ENCODE assay signal across 22 mouse cellular contexts in genomic region chr8:127577656-127578055, GRCm38 (mm10).
DNase-seq lines count a peak whose midpoint lies in the region; ATAC-seq lines count a peak whose summit lies in the region.
"Had no signal": no experiment of that assay in that cellular context is flagged by ENCODE, and none has a peak within 500 bp of the region (broad histone marks: within the 10 kb centered on the region; RNA-seq: fewer than 3 reads in every experiment).

No protein-coding gene starts in this region.

- H3K4me3 ChIP-seq in midbrain, embryonic 14.5 days (replicated peaks; ENCODE audit: low read depth, low read length) = no peak overlapping the region
- no peak overlapping the region for H3K4me3 ChIP-seq in midbrain, embryonic 16.5 days (ENCODE audit: low read depth, low read length)
- H3K4me3 ChIP-seq: embryonic facial prominence, embryonic 15.5 days; hindbrain, embryonic 10.5 days; limb, embryonic 15.5 days; megakaryocyte, embryonic 14.5 days; neural tube, embryonic 13.5 days; stomach, embryonic 15.5 days had no signal

- H3K9ac ChIP-seq in midbrain, embryonic 14.5 days (replicated peaks; ENCODE audit: low read length) = no peak overlapping the region
- H3K9ac ChIP-seq in midbrain, embryonic 16.5 days (ENCODE audit: low read depth, low read length) = no peak overlapping the region
- H3K9ac ChIP-seq: embryonic facial prominence, embryonic 15.5 days; limb, embryonic 15.5 days; neural tube, embryonic 13.5 days; stomach, embryonic 15.5 days had no signal

- no peaks in the 10 kb centered on the region for H3K9me3 ChIP-seq in midbrain, embryonic 14.5 days (ENCODE audit: control insufficient read depth, low read length)
- H3K9me3 ChIP-seq in midbrain, embryonic 16.5 days (replicated peaks; ENCODE audit: control insufficient read depth, low read length, poor library complexity, severe bottlenecking) = no peaks in the 10 kb centered on the region
- H3K9me3 ChIP-seq: embryonic facial prominence, embryonic 15.5 days; hindbrain, embryonic 10.5 days; limb, embryonic 15.5 days; megakaryocyte, embryonic 14.5 days; neural tube, embryonic 13.5 days; stomach, embryonic 15.5 days had no signal

- intact Hi-C loops in heart, postnatal 14 days (cut with DNase I) = no loop called here

- peak; percentile 31; the same call in 1 of the 2 replicates for ATAC-seq in midbrain, embryonic 14.5 days (ENCODE audit: low FRiP score, low TSS enrichment)
- ATAC-seq in midbrain, embryonic 16.5 days = no peak
- ATAC-seq: intestine, embryonic 16.5 days had no signal

- no peaks in the 10 kb centered on the region for H3K36me3 ChIP-seq in midbrain, embryonic 14.5 days (ENCODE audit: control insufficient read depth, insufficient read depth, low read length)
- no peaks in the 10 kb centered on the region for H3K36me3 ChIP-seq in midbrain, embryonic 16.5 days (ENCODE audit: control insufficient read depth, insufficient read depth, low read length)
- H3K36me3 ChIP-seq: embryonic facial prominence, embryonic 15.5 days; hindbrain, embryonic 10.5 days; limb, embryonic 15.5 days; neural tube, embryonic 13.5 days; stomach, embryonic 15.5 days had no signal

- H3K27ac ChIP-seq in midbrain, embryonic 14.5 days (replicated peaks; ENCODE audit: low read depth, low read length) = no peak overlapping the region
- no peak overlapping the region for H3K27ac ChIP-seq in midbrain, embryonic 16.5 days (ENCODE audit: low read length)
- H3K27ac ChIP-seq: embryonic facial prominence, embryonic 15.5 days; hindbrain, embryonic 10.5 days; limb, embryonic 15.5 days; neural tube, embryonic 13.5 days; stomach, embryonic 15.5 days had no signal

- DNase-seq in heart, adult 11 months = peak; percentile 27
- no peak for DNase-seq in heart, postnatal 14 days
- peak; percentile 79 for DNase-seq in midbrain, embryonic 14.5 days
- DNase-seq in NIH3T3 (ENCODE audit: low read depth) (peak; percentile 19), liver (no peak)
- DNase-seq in retina, postnatal 7 days (ENCODE audit: low read depth, low spot score) = peak; percentile 23
- DNase-seq: adrenal gland, postnatal 25 days; cerebellum, adult 18-20 months; cerebellum, postnatal 36 days; gastrocnemius, postnatal 36 days; kidney, postnatal 4 days; layer of hippocampus, postnatal 36 days; lung, postnatal 14 days; right cerebral cortex, postnatal 25 days had no signal

- no peaks in the 10 kb centered on the region for H3K4me1 ChIP-seq in midbrain, embryonic 14.5 days (ENCODE audit: control insufficient read depth, insufficient read depth, low read length)
- no peaks in the 10 kb centered on the region for H3K4me1 ChIP-seq in midbrain, embryonic 16.5 days (ENCODE audit: control insufficient read depth, insufficient read depth, low read length)
- H3K4me1 ChIP-seq: embryonic facial prominence, embryonic 15.5 days; hindbrain, embryonic 10.5 days; limb, embryonic 15.5 days; megakaryocyte, embryonic 14.5 days; stomach, embryonic 15.5 days had no signal

- H3K4me2 ChIP-seq in midbrain, embryonic 14.5 days (ENCODE audit: low read length) = no peak overlapping the region
- no peak overlapping the region for H3K4me2 ChIP-seq in midbrain, embryonic 16.5 days (ENCODE audit: low read length)
- H3K4me2 ChIP-seq: embryonic facial prominence, embryonic 15.5 days; limb, embryonic 15.5 days; neural tube, embryonic 13.5 days; stomach, embryonic 15.5 days had no signal

- WGBS in midbrain, embryonic 14.5 days = 30% methylated on average over 6 of the region's 6 CpGs
- WGBS in midbrain, embryonic 16.5 days = 42% methylated on average over 6 of the region's 6 CpGs

- no peaks in the 10 kb centered on the region for H3K27me3 ChIP-seq in midbrain, embryonic 14.5 days (ENCODE audit: control insufficient read depth, insufficient read depth, low read length)
- H3K27me3 ChIP-seq in midbrain, embryonic 16.5 days (ENCODE audit: control insufficient read depth, insufficient read depth, low read depth, low read length) = no peaks in the 10 kb centered on the region
- H3K27me3 ChIP-seq: embryonic facial prominence, embryonic 15.5 days; limb, embryonic 15.5 days; megakaryocyte, embryonic 14.5 days; neural tube, embryonic 13.5 days; stomach, embryonic 15.5 days had no signal

Comparison
In these comparisons a context has a peak if more than half of its experiments do, and no peak if none do; other contexts are left out.
1. DNase-seq: peak in heart, adult 11 months (single experiment), midbrain, embryonic 14.5 days (single experiment), NIH3T3 (single experiment) and retina, postnatal 7 days (single experiment); none in heart, postnatal 14 days (0 of 2) and liver (single experiment).